Mouse (Mus musculus) right cerebral cortex, postnatal 25 days (tissue): ENCODE data around the gene Ppp6r3.

Experiments
- DNase-seq: peaks from one replicate; pipeline ENCODE4 v3.0.0; 2022

Gene Ppp6r3

GRCm38 (mm10) chr19:3519471-3520169 lies 55.9 kb downstream of the Ppp6r3 start:
- DNase-seq: no peak

- no peak for DNase-seq
These were observed 78.3 kb downstream of the Ppp6r3 start for GRCm38 (mm10) chr19:3497216-3497615.

GRCm38 (mm10) chr19:3489826-3490225 lies 85.7 kb downstream of the Ppp6r3 start:
- DNase-seq: no peak

GRCm38 (mm10) chr19:3482831-3483230 lies 92.7 kb downstream of the Ppp6r3 start:
- peak; percentile 47 for DNase-seq

GRCm38 (mm10) chr19:3480101-3480500 lies 95.4 kb downstream of the Ppp6r3 start:
- DNase-seq: peak; percentile 61

GRCm38 (mm10) chr19:3476996-3477395 lies 98.6 kb downstream of the Ppp6r3 start:
- DNase-seq: peak; percentile 45

- no peak for DNase-seq
These were observed 104.3 kb downstream of the Ppp6r3 start for GRCm38 (mm10) chr19:3471218-3471617.

- no peak for DNase-seq
These were observed 108.0 kb downstream of the Ppp6r3 start for GRCm38 (mm10) chr19:3467574-3467973.

- DNase-seq: no peak
These were observed 115.6 kb downstream of the Ppp6r3 start for GRCm38 (mm10) chr19:3459986-3460385.

GRCm38 (mm10) chr19:3458331-3459099 lies 117.0 kb downstream of the Ppp6r3 start:
- DNase-seq: no peak

- no peak for DNase-seq
These were observed 117.8 kb downstream of the Ppp6r3 start for GRCm38 (mm10) chr19:3457700-3458099.

- DNase-seq: no peak
These were observed 123.9 kb downstream of the Ppp6r3 start for GRCm38 (mm10) chr19:3451649-3452048.

- peak; percentile 59 for DNase-seq
These were observed 124.4 kb downstream of the Ppp6r3 start for GRCm38 (mm10) chr19:3451170-3451569.

GRCm38 (mm10) chr19:3450714-3451113 lies 124.8 kb downstream of the Ppp6r3 start:
- no peak for DNase-seq

GRCm38 (mm10) chr19:3449248-3449647 lies 126.3 kb downstream of the Ppp6r3 start:
- DNase-seq: no peak

GRCm38 (mm10) chr19:3447348-3447747 lies 128.2 kb downstream of the Ppp6r3 start:
- no peak for DNase-seq

- DNase-seq: no peak
These were observed 134.5 kb downstream of the Ppp6r3 start for GRCm38 (mm10) chr19:3441092-3441491.

- no peak for DNase-seq
These were observed 134.9 kb downstream of the Ppp6r3 start for GRCm38 (mm10) chr19:3440667-3441066.

GRCm38 (mm10) chr19:3437980-3438379 lies 137.6 kb downstream of the Ppp6r3 start:
- DNase-seq: no peak

GRCm38 (mm10) chr19:3436840-3437239 lies 138.7 kb downstream of the Ppp6r3 start:
- DNase-seq: no peak

- no peak for DNase-seq
These were observed 139.7 kb downstream of the Ppp6r3 start for GRCm38 (mm10) chr19:3435824-3436223.

- DNase-seq: no peak
These were observed 140.9 kb downstream of the Ppp6r3 start for GRCm38 (mm10) chr19:3434641-3435040.

- DNase-seq: no peak
These were observed 141.4 kb downstream of the Ppp6r3 start for GRCm38 (mm10) chr19:3434124-3434523.

GRCm38 (mm10) chr19:3431969-3432368 lies 143.6 kb downstream of the Ppp6r3 start:
- no peak for DNase-seq
